Mouse (Mus musculus) myocyte (in vitro differentiated cells): Measurements from ENCODE around the gene Gatad2b. TPM values are rescaled to one million over a fixed set of nuclear protein-coding genes. Genes with fewer than 3 reads are reported as not detected.
A peak's percentile ranks its signal among the peaks of the same experiment; 100 is the strongest.

Experiments used
- H3K27me3 ChIP-seq: one replicate; pipeline ENCODE4 v1.6.1; 2011; ENCODE audit not compliant: control insufficient read depth, insufficient read depth, insufficient read length
- H3K36me3 ChIP-seq: one replicate; pipeline ENCODE4 v1.6.1; 2011; ENCODE audit not compliant: control insufficient read depth, insufficient read depth
- H3K4me2 ChIP-seq: one replicate; pipeline ENCODE4 v1.6.1; 2011; ENCODE audit warnings: low read depth, control low read depth
- H3K4me3 ChIP-seq: one replicate; pipeline ENCODE4 v1.5.1; 2011; ENCODE audit warnings: mild to moderate bottlenecking, control low read depth, moderate library complexity
- H3K79me2 ChIP-seq: one replicate; pipeline ENCODE4 v1.6.1; 2011; ENCODE audit not compliant: control insufficient read depth, insufficient read depth
- H3ac ChIP-seq: one replicate; pipeline ENCODE4 v1.6.1; 2011; ENCODE audit not compliant: control insufficient read depth, insufficient read length
- CEBPB ChIP-seq: IDR thresholded peaks from 2 replicates; pipeline ENCODE4 v1.6.1; 2011; ENCODE audit warnings: mild to moderate bottlenecking, moderate library complexity; ENCODE audit not compliant: poor library complexity, insufficient read depth, severe bottlenecking
- E2F4 ChIP-seq: IDR thresholded peaks from one replicate; pipeline ENCODE4 v1.6.1; 2011; ENCODE audit warnings: mild to moderate bottlenecking, control low read depth, moderate library complexity; ENCODE audit not compliant: insufficient read depth
- MAX ChIP-seq: IDR thresholded peaks from one replicate; pipeline ENCODE4 v1.6.1; 2011; ENCODE audit warnings: low read depth, mild to moderate bottlenecking, control low read depth
- MYOD1 ChIP-seq, 3 experiments: IDR thresholded peaks; one replicate each; pipeline ENCODE4 v1.6.1; 2011; ENCODE audit warnings: control low read depth in 2 of 3, low read depth in 2 of 3, mild to moderate bottlenecking in 2 of 3, moderate library complexity in 1 of 3; ENCODE audit not compliant: insufficient read length in 2 of 3, control insufficient read depth in 1 of 3
- MYOG ChIP-seq, 3 experiments: IDR thresholded peaks; one replicate each; pipeline ENCODE4 v1.6.1; 2011; ENCODE audit warnings: control low read depth in 2 of 3, low read depth in 2 of 3, mild to moderate bottlenecking in 2 of 3; ENCODE audit not compliant: insufficient read length in 2 of 3, control insufficient read depth in 1 of 3, insufficient read depth in 1 of 3
- POLR2A ChIP-seq: IDR thresholded peaks from one replicate; pipeline ENCODE4 v1.6.1; 2011; ENCODE audit warnings: low read depth, mild to moderate bottlenecking, control low read depth, moderate library complexity; ENCODE audit not compliant: insufficient read length
- POLR2AphosphoS2 ChIP-seq: IDR thresholded peaks from one replicate; pipeline ENCODE4 v1.6.1; 2011; ENCODE audit warnings: low read depth, control low read depth; ENCODE audit not compliant: insufficient read length
- REST ChIP-seq: IDR thresholded peaks from one replicate; pipeline ENCODE4 v1.6.1; 2011; ENCODE audit warnings: mild to moderate bottlenecking, control low read depth, moderate library complexity; ENCODE audit not compliant: insufficient read depth, insufficient read length
- SRF ChIP-seq: IDR thresholded peaks from one replicate; pipeline ENCODE4 v1.6.1; 2011; ENCODE audit warnings: low read depth; ENCODE audit not compliant: control insufficient read depth, insufficient read length
- TCF12 ChIP-seq: IDR thresholded peaks from one replicate; pipeline ENCODE4 v1.6.1; 2011; ENCODE audit warnings: mild to moderate bottlenecking, control low read depth; ENCODE audit not compliant: poor library complexity, insufficient read depth, severe bottlenecking
- TCF3 ChIP-seq: IDR thresholded peaks from one replicate; pipeline ENCODE4 v1.6.1; 2011; ENCODE audit warnings: low read depth, control low read depth; ENCODE audit not compliant: insufficient read length
- USF1 ChIP-seq: IDR thresholded peaks from one replicate; pipeline ENCODE4 v1.6.1; 2011; ENCODE audit warnings: low read depth, mild to moderate bottlenecking, control low read depth, moderate library complexity
- polyA plus RNA-seq: library from polyadenylated mRNA; unstranded; fragments of >200 nt; fragmentation: generic; extraction: Trizol; gene quantifications from one replicate; pipeline ENCODE4 v1.2.1, GENCODE M21; 2012; ENCODE audit warnings: missing spikeins

Gene Gatad2b
- polyA plus RNA-seq, 1 experiment: 14.7 TPM

GRCm38 (mm10) chr3:90305801-90306200, 12.8 kb downstream of the Gatad2b start:
- TF ChIP-seq CEBPB (no peak), MYOD1 (IDR thresholded peaks at IDR 0.05; ENCODE audit: control insufficient read depth in 1 of 3, insufficient read length in 2 of 3, low read depth in 2 of 3) (peak in 2 of 3 experiments; percentile 88 to 89), TCF3 (peak; percentile 34), MYOG (IDR thresholded peaks at IDR 0.05; ENCODE audit: control insufficient read depth in 1 of 3, insufficient read depth in 1 of 3, insufficient read length in 2 of 3, low read depth in 2 of 3) (peak; percentile 6 to 88 (median 86)), USF1 (no peak)
- Histone ChIP-seq H3ac (no peak overlapping the region), H3K4me2 (no peak overlapping the region), H3K4me3 (no peak overlapping the region), H3K79me2 (peaks cover 99% of the 10 kb centered on the region), H3K27me3 (no peaks in the 10 kb centered on the region), H3K36me3 (peaks cover 3% of the 10 kb centered on the region)

GRCm38 (mm10) chr3:90309589-90309988, 16.6 kb downstream of the Gatad2b start:
- H3ac ChIP-seq: no peak overlapping the region
- TF ChIP-seq SRF (no peak), POLR2AphosphoS2 (no peak), MYOG (IDR thresholded peaks at IDR 0.05; ENCODE audit: control insufficient read depth in 1 of 3, insufficient read depth in 1 of 3, insufficient read length in 2 of 3, low read depth in 2 of 3) (no peak), E2F4 (no peak), POLR2A (no peak), TCF3 (no peak), MAX (no peak), USF1 (no peak), MYOD1 (IDR thresholded peaks at IDR 0.05; ENCODE audit: control insufficient read depth in 1 of 3, insufficient read length in 2 of 3, low read depth in 2 of 3) (no peak), CEBPB (no peak), REST (no peak), TCF12 (no peak)
- peaks cover 99% of the 10 kb centered on the region for H3K79me2 ChIP-seq
- H3K4me2 ChIP-seq: no peak overlapping the region
- no peaks in the 10 kb centered on the region for H3K36me3 ChIP-seq
- H3K27me3 ChIP-seq: no peaks in the 10 kb centered on the region
- H3K4me3 ChIP-seq: no peak overlapping the region

DNA sequence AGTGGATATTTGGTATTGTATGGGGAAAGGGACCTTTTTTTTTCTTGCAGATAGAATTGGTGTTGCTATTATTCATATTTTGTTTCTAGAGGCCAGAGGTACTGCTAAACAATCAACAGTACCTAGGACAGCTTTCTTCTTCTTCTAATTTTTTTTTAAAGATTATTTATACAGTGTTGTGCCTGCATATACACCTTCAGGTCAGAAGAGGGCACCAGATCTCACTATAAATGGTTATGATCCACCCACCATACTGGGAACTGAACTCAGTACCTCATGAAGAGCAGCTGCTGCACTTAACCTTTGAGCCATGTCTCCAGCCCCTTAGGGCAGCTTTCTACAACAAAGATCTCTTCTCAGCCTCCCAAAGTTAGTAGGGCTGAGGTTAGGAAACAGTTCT, 20.4 kb downstream of the Gatad2b start:
- TF ChIP-seq MYOG (IDR thresholded peaks at IDR 0.05; ENCODE audit: control insufficient read depth in 1 of 3, insufficient read depth in 1 of 3, insufficient read length in 2 of 3, low read depth in 2 of 3) (no peak), MYOD1 (IDR thresholded peaks at IDR 0.05; ENCODE audit: control insufficient read depth in 1 of 3, insufficient read length in 2 of 3, low read depth in 2 of 3) (no peak), TCF12 (no peak), POLR2AphosphoS2 (no peak), E2F4 (no peak), REST (no peak), MAX (no peak), USF1 (no peak), CEBPB (no peak), TCF3 (no peak), POLR2A (no peak), SRF (no peak)
- Histone ChIP-seq H3K36me3 (no peaks in the 10 kb centered on the region), H3K4me3 (no peak overlapping the region), H3K27me3 (no peaks in the 10 kb centered on the region), H3K79me2 (peaks cover 98% of the 10 kb centered on the region), H3K4me2 (no peak overlapping the region), H3ac (no peak overlapping the region)

DNA sequence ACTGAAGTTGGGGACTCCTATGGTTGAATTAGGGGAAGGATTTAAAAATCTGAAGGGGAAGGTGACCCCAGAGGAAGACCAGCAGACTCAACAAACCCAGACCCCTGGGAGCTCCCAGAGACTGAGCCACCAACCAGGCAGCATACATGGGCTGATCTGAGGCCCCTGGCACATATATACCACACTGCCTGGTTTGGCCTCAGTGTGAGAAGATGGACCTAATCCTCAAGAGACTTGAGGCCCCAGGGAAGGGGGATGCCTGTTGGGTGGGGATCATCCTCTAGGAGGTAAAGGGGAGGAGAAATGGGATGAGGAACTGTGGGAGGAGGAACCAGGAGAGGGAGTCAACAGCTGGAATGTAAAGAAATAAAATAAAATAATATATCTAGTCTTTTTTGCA, 21.3 kb downstream of the Gatad2b start:
- no peak overlapping the region for H3K4me2 ChIP-seq
- H3ac ChIP-seq: no peak overlapping the region
- no peaks in the 10 kb centered on the region for H3K36me3 ChIP-seq
- peaks cover 98% of the 10 kb centered on the region for H3K79me2 ChIP-seq
- H3K27me3 ChIP-seq: no peaks in the 10 kb centered on the region
- H3K4me3 ChIP-seq: no peak overlapping the region
- no peak for TF ChIP-seq REST
- no peak for TF ChIP-seq POLR2AphosphoS2
- no peak for TF ChIP-seq MYOG (IDR thresholded peaks at IDR 0.05; ENCODE audit: control insufficient read depth in 1 of 3, insufficient read depth in 1 of 3, insufficient read length in 2 of 3, low read depth in 2 of 3)
- no peak for TF ChIP-seq SRF

DNA sequence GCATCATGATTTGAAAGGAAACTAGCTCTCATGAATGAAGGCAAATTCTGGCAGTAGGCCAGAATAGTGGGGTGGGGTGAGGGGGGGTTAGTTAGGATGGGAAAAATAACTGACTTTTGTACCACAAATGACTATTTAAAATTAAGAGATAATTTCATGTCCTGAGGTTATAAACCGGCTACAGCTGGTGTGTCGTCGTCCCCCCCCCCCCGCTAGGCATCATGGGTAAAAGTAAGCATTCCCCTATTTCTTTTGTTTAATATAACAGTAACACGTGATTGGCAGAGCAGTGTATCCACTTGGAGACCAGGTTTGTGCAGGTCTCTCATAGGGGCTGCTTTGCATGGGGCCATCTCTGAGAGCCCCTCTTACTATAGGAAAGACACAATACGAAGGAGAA, 29.3 kb downstream of the Gatad2b start:
- no peak overlapping the region for H3ac ChIP-seq
- TF ChIP-seq E2F4: no peak
- TF ChIP-seq TCF12: no peak
- TF ChIP-seq MAX: no peak
- TF ChIP-seq SRF: no peak
- TF ChIP-seq TCF3: no peak
- no peak for TF ChIP-seq USF1
- TF ChIP-seq MYOG (IDR thresholded peaks at IDR 0.05; ENCODE audit: control insufficient read depth in 1 of 3, insufficient read depth in 1 of 3, insufficient read length in 2 of 3, low read depth in 2 of 3): no peak
- no peak for TF ChIP-seq CEBPB
- no peak for TF ChIP-seq MYOD1 (IDR thresholded peaks at IDR 0.05; ENCODE audit: control insufficient read depth in 1 of 3, insufficient read length in 2 of 3, low read depth in 2 of 3)
- TF ChIP-seq REST: no peak
- TF ChIP-seq POLR2A: no peak
- TF ChIP-seq POLR2AphosphoS2: no peak

More for the DNA sequence above, 29.3 kb downstream of the Gatad2b start:
- Histone ChIP-seq H3K4me3 (no peak overlapping the region), H3K79me2 (peaks cover 99% of the 10 kb centered on the region), H3K4me2 (no peak overlapping the region), H3K36me3 (no peaks in the 10 kb centered on the region), H3K27me3 (no peaks in the 10 kb centered on the region)
